Mouse (Mus musculus): ENCODE data around the gene Tuba3b.

The Tuba3b gene

DNA sequence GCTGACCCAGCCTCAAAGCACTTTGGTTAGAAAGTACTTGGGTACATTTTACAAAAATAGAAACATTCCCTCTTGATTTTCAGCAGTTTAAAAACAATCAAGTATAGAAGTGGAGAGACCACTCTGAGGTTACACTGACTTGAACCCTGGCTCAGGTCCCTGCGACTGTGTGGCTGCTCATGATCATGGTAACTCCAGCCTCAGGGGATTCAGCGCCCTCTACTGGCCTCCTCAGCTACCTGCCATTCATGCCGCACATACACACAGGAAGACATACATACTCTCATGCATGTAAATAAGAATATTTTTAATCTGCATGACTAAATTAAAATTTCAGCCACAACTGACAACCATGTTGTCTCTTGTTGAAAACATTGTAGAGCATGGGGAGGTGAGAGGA is 50.2 kb downstream of the Tuba3b start:
- no peak for DNase-seq (ENCODE audit: low spot score)

- DNase-seq (ENCODE audit: low spot score): no peak
These were observed 52.1 kb downstream of the Tuba3b start for GRCm38 (mm10) chr6:145667654-145668053.

DNA sequence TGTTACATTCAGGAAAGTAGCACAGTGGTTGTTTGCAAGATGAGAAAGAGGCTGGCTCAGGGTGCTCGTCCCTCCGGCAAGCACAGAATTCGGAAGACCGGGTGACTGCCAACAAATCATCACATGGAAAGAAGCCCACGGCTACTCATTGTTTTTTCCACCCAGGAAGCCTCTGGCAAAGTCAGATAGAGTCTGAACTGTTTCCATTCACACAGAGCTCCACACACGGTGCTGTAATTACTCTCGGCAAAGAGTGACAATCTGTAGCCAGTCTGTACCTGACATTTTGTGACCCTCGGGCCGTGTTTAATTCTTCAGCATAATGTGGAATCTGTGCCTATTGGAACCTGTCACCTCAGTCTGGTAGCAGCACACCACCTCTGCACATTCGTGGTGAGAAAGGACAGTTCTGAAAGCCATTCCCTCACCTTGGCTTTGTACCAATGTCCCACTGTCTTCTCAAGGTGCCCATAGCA is 54.1 kb downstream of the Tuba3b start:
- no peak for DNase-seq (ENCODE audit: low spot score)

All from embryo, embryonic 10 days (tissue).